Mouse (Mus musculus) forebrain, embryonic 11.5 days (tissue): Measurements from ENCODE around the gene Flnb. TPM values are rescaled to one million over a fixed set of nuclear protein-coding genes. Genes with fewer than 3 reads are reported as not detected.

Source experiments
- ATAC-seq: fragments of 200-750 bp; cut with Nextera tagmentation; replicated peaks from 2 replicates; pipeline ENCODE4 v1.8.0; 2017; ENCODE audit warnings: moderate TSS enrichment; ENCODE audit not compliant: low FRiP score
- DNase-seq: peaks from one replicate; pipeline ENCODE4 v3.0.0-alpha.2; 2017; ENCODE audit warnings: low spot score
- H3K27ac ChIP-seq: fragments of 300-500 bp; sonication (generic); 2 replicates; pipeline ENCODE4 v1.5.1; 2014; ENCODE audit warnings: low read depth, low read length
- H3K27me3 ChIP-seq: fragments of 300-500 bp; sonication (generic); 2 replicates; pipeline ENCODE4 v1.6.1; 2014; ENCODE audit warnings: mild to moderate bottlenecking, low read length, mixed read lengths; ENCODE audit not compliant: control insufficient read depth, insufficient read depth
- H3K36me3 ChIP-seq: fragments of 300-500 bp; sonication (generic); 2 replicates; pipeline ENCODE4 v1.6.1; 2014; ENCODE audit warnings: mild to moderate bottlenecking, low read length, moderate library complexity, mixed read lengths; ENCODE audit not compliant: control insufficient read depth, insufficient read depth
- H3K4me1 ChIP-seq: fragments of 300-500 bp; sonication (generic); replicated peaks from 2 replicates; pipeline ENCODE4 v1.6.1; 2014; ENCODE audit warnings: low read length, mixed read lengths; ENCODE audit not compliant: control insufficient read depth, insufficient read depth
- H3K4me2 ChIP-seq: fragments of 300-500 bp; sonication (generic); 2 replicates; pipeline ENCODE4 v1.6.1; 2014; ENCODE audit warnings: low read depth, mild to moderate bottlenecking, low read length, moderate library complexity, mixed read lengths; ENCODE audit not compliant: severe bottlenecking
- H3K4me3 ChIP-seq: fragments of 300-500 bp; sonication (generic); 2 replicates; pipeline ENCODE4 v1.5.1; 2014; ENCODE audit warnings: low read depth, low read length
- H3K9ac ChIP-seq: fragments of 300-500 bp; sonication (generic); 2 replicates; pipeline ENCODE4 v1.6.1; 2014; ENCODE audit warnings: low read length
- H3K9me3 ChIP-seq: fragments of 300-500 bp; sonication (generic); 2 replicates; pipeline ENCODE4 v1.6.1; 2016; ENCODE audit warnings: low read length, mixed read lengths; ENCODE audit not compliant: control insufficient read depth
- WGBS: fragments of 180-500 bp; shearing (Covaris S2); extraction: QIAGEN DNeasy Blood & Tissue Kit; methylation state at CpG from one replicate; pipeline ENCODE4 v1.1.7; 2014; 5-methylcytosine and 5-hydroxymethylcytosine counted together
- polyA plus RNA-seq: library from polyadenylated mRNA; unstranded; fragments of >200 nt; fragmentation: Nextera tagmentation; extraction: Ambion mirVana; gene quantifications from 2 replicates; pipeline ENCODE4 v1.2.1, GENCODE M21; 2014

Flnb gene
- polyA plus RNA-seq, 1 experiment from 2014 or later = 27.2 TPM

GRCm38 (mm10) chr14:7999030-7999429 lies 181.3 kb downstream of the Flnb start:
- Histone ChIP-seq H3K4me3 (no peak overlapping the region), H3K4me1 (peaks cover 7% of the 10 kb centered on the region; the same call in 1 of the 2 replicates), H3K36me3 (no peaks in the 10 kb centered on the region), H3K9me3 (no peaks in the 10 kb centered on the region), H3K4me2 (no peak overlapping the region), H3K27ac (no peak overlapping the region), H3K27me3 (peaks cover 20% of the 10 kb centered on the region), H3K9ac (no peak overlapping the region)
- 82% methylated on average over 3 of the region's 3 CpGs for WGBS
- no peak for DNase-seq
- no peak for ATAC-seq

GRCm38 (mm10) chr14:7999435-7999834 lies 181.7 kb downstream of the Flnb start:
- Histone ChIP-seq H3K4me1 (peaks cover 8% of the 10 kb centered on the region; the same call in 1 of the 2 replicates), H3K9me3 (no peaks in the 10 kb centered on the region), H3K36me3 (no peaks in the 10 kb centered on the region), H3K27ac (no peak overlapping the region), H3K27me3 (peaks cover 20% of the 10 kb centered on the region), H3K4me3 (no peak overlapping the region), H3K9ac (no peak overlapping the region), H3K4me2 (no peak overlapping the region)
- no peak for ATAC-seq
- 83% methylated on average over 5 of the region's 5 CpGs for WGBS
- DNase-seq = no peak

- no peaks in the 10 kb centered on the region for H3K36me3 ChIP-seq
- H3K27me3 ChIP-seq = peaks cover 20% of the 10 kb centered on the region
- H3K27ac ChIP-seq = no peak overlapping the region
- no peak overlapping the region for H3K9ac ChIP-seq
- WGBS = 88% methylated on average over 5 of the region's 5 CpGs
- H3K9me3 ChIP-seq = no peaks in the 10 kb centered on the region
- no peak for ATAC-seq
- DNase-seq = no peak
- H3K4me2 ChIP-seq = no peak overlapping the region
- H3K4me1 ChIP-seq = peaks cover 8% of the 10 kb centered on the region; the same call in 1 of the 2 replicates
- no peak overlapping the region for H3K4me3 ChIP-seq
Measured at GRCm38 (mm10) chr14:8000247-8000646, 182.5 kb downstream of the Flnb start.

Other genes with a start within 250 kb of the Flnb start
- gene Gm3558, start 249.4 kb upstream of the Flnb start, polyA plus RNA-seq = 0.55 and 0.92 TPM in 2 replicates
- not detected in 2 replicates for gene Gm10338, start 222.4 kb upstream of the Flnb start, polyA plus RNA-seq
- not detected in 2 replicates for gene Gm10128, start 174.0 kb upstream of the Flnb start, polyA plus RNA-seq
- not detected in 2 replicates for gene Gm26661, start 26.4 kb upstream of the Flnb start, polyA plus RNA-seq
- gene Gm45521, start 139.3 kb downstream of the Flnb start, polyA plus RNA-seq = not detected in 2 replicates
- not detected in 2 replicates for gene Dnase1l3, start 176.6 kb downstream of the Flnb start, polyA plus RNA-seq
- 19.2 and 19.5 TPM in 2 replicates for gene Abhd6, start 184.9 kb downstream of the Flnb start, polyA plus RNA-seq